Mouse (Mus musculus) layer of hippocampus, adult 8-10 months (tissue): ENCODE data around the gene C3ar1. TPM values are rescaled to one million over a fixed set of nuclear protein-coding genes. Genes with fewer than 3 reads are reported as not detected.
A peak's percentile ranks its signal among the peaks of the same experiment; 100 is the strongest.

Experiments
- DNase-seq, 2 experiments: peaks; one replicate each; pipeline ENCODE4 v3.0.0; 2022; ENCODE audit warnings: low spot score in 2 of 2
- total RNA-seq, 4 experiments: library from RNA; stranded (reverse); gene quantifications; 2 replicates each; pipeline ENCODE4 v1.2.4; 2022

C3ar1 gene
- total RNA-seq = 10 to 100 TPM in 1 of 4 experiments, 1 to 10 TPM in 1, under 1 TPM in 2; 0.66 to 11.6 (median 4.5) TPM

DNA sequence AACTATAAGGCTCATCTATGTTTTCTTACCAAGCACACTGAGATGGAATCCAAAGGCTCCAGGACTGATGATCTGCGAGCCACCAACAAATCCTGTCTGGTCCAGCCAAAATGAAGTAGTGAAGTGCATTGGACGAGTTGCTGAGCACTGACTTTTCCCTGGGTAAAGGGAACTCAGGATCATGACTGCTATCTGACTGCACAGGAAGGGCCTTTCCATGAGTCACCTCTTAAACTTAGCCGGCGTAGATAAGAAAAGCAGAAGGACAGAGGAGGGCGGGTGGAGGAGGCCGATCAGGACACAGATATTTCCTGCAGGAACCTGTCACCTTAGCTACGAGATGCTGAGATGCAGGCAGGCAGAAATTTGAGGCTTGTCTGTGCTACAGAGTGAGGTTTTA is at the start of gene C3ar1:
C3ar1 (minus strand) TSS at position 207 of the 400 bp plus-strand sequence.
- DNase-seq = no peak

GRCm38 (mm10) chr6:122892442-122893049 is 36.6 kb upstream of the C3ar1 start:
- peak in 1 of 2 experiments; percentile 62 for DNase-seq

GRCm38 (mm10) chr6:122889599-122889998 is 33.6 kb upstream of the C3ar1 start:
- DNase-seq = no peak

GRCm38 (mm10) chr6:122883603-122884002 is 27.6 kb upstream of the C3ar1 start:
- DNase-seq = no peak

DNA sequence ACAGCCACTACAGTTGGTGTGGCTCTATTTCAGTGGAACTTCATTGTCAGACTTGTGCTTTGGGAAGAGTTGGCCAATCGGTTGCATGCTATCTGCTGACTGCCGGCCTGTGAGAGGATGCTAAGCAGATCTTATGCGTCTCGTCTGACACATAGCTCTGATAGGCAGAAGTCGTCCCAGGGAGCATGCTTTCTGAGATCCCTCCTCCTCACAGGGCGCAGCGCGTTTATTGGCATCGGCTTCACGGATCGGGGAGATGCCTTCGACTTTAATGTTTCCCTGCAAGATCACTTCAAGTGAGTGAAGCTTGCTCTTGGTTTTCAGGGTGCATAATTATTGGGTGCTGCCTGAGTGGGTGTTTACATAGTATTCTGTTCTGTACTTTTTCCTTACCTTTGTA is 25.3 kb upstream of the C3ar1 start:
- DNase-seq = no peak

DNA sequence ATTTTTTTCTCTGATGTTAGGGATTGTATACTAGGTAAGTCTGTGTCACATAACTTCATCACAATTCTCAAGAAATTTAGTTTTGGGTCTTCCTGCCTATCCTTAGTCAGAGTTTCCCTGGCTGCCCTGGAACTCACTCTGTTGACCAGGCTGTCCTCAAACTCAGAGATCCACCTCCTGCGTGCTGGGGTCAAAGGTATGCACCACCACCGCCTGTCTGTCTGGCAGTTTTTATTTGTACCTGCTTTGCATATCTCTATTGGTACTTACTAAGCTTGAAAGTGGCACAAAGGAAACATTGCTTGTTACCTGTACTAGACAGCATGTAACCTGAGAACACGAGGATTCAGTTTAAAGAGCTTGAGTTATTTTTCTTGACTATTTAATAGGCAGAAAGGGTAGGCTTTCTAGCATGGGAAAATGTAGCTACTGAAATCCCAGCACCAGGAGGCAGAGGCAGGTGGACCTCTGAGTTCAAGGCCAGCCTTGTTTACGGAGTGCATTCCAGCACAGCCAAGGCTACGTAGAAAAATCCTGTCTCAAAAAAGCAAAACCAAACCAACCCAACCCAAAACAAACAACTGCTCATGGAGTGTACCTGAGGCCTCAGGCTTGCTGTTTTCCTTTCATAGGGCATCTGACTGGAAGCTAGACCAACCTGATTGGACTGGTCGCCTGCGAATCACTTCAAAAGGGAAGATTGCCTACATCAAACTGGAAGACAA is 24.0 kb upstream of the C3ar1 start:
- DNase-seq = no peak

DNA sequence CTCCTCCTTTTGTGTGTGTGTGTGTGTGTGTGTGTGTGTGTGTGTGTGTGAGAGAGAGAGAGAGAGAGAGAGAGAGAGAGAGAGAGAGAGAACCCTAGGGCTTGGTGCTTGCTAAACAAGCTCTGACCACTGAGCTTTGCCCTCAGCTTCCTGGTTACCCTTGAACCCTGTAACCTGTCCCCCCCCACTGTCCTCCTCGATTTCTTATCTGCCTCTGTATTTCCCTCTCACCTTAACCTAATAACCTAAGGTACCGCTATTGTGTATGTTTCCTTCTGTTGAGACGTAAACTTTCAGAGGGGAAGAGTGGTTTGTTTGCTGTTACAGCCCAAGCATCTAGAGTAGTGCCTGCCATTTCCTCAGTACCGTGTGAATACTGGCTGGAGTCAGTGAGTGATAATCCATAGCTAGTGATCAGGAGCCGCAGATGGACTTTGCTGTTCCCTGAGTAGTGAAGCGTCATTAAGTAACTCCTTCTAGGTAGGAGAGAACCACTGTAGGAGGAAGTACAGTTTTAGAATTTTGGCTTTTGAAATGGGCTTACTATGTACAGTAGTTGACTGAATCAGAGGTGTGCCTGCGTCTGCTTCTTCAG is 23.3 kb upstream of the C3ar1 start:
- DNase-seq = no peak

GRCm38 (mm10) chr6:122874720-122875389 is 18.9 kb upstream of the C3ar1 start:
- no peak for DNase-seq

DNA sequence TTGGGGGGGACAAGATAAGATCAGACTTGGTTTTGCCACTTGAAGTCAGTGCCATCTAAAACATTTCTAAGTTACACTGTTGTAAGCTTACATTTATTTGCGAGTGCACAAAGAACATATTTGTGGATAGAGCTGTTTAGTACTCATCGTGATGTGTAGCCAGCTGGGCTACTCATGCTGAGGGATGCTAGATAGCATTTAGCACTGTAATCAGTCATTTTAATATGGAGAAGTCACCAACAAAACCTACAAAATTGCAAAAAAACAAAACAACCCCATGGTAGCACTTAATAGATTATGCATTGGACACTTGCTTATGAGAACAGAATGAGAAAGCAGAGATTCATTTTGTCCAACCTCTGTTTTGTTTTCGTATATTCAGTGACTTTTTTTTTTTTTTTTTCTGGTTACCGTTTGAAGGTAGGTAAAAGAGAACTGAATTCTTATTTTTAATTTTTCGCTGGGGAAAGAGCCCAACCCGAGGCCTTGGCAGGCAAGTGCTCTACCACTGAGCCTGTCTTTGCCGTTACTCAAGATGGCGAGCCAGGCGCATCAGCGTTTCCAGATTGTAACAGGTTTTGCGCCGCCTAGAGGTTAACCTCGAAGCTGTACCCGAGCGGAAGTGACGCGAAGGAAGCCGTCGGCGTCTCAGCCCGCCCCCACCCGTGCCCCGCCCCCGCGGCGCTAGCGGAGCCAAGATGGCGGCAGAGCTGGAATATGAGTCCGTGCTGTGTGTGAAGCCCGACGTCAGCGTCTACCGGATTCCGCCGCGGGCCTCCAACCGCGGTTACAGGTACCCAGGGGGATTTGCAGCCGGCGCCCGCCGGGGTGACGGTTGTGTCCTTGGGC is 18.1 kb upstream of the C3ar1 start, which contains the start of gene Necap1:
Necap1 (plus strand) TSS at position 604 of the 849 bp plus-strand sequence.
- peak; percentile 96 to 99 for DNase-seq

DNA sequence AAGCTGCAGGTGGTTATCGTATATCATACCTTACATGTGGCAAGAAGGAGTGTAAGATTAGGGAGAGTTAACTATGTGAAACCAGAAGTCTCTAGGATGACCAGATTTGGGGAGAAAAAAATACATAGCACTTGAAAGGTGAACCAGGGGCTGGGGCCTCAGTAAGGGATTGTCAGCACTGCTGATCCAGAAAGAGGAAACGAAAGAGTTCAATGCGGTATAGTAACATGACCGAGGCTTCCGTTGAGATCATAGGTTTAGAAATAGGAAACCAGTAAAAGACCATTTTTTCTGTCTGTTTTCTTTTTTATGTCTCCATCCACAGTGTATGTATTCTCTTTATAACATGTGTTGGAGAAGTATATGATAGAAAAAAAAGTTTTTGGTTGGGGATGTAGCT is 16.8 kb upstream of the C3ar1 start:
- DNase-seq = no peak

DNA sequence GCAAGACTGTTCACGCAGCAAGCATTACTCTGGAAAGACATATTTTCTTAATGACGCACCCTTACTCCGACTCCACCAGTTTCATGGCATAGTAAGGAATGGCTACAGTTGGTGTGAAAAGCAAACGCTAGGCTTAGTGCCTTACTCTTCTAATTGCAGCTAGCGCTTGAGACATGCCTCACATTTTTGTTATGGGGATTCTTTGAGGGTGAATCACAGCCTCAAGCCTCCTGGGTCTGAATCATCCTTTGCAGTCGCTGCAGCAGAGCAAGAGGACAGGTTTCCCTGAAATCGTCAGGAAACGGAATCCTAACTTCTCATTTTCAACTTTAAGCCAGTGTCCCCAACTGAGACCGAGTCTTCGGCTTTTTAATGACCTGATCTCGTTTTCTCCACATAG is 13.9 kb upstream of the C3ar1 start:
- no peak for DNase-seq

DNA sequence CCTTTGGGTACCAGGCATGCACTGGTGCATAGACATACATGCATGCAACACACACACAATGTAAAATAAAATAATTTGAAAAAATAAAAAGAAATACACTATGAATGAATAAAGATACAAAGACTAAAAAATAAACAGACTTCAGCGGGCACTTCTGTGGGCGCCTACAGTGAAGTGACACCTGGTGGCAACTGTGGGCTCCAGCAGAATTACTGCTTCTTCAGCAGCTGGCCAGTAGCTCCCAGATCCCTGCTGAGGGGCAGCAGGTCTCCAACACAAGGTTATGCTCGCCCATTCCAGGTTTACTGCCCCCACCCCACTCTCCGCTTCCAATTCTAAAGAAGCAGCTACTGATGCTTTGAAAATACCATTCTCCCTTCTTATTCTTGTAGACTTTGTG is 12.0 kb upstream of the C3ar1 start:
- no peak for DNase-seq

DNA sequence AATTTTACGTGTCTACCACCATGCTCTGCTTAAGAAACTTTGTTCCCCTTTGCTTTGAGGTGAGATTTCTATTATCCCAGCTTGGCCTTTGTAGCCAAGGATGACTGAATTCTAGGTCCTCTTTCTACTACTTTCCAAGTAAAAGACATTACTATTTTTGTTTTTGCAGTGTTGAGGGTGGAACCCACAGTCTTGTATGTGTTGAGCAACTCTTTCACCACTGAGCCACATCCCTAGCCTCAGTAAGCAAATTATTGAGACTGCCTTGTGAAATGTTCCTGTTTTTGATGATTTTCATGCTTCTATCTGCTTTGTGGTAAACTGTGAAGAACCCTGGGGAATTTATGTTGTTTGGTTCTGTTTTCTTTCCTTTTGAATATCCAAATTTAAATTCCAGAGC is 6.9 kb upstream of the C3ar1 start:
- DNase-seq = no peak

DNA sequence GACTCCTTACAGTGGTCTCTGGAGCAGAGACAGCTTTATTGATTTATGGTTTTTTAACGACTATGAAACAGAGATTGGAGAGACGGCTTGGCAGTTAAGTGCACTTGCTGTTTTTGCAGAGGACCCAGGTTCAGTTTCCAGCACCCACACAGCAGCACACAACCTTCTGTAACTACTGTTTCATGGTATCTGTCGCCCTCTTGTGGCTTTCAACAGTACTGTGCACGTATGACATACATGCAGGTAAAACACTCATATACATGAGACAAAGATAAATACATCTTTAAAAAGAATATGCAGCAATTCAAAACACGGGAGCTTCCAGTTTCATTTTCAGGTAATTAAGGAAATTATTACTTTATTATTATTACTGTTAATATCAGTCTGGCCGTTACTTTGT is 6.5 kb upstream of the C3ar1 start:
- DNase-seq = no peak

- no peak for DNase-seq
Observed at GRCm38 (mm10) chr6:122854552-122854951, 1.4 kb downstream of the C3ar1 start.

DNA sequence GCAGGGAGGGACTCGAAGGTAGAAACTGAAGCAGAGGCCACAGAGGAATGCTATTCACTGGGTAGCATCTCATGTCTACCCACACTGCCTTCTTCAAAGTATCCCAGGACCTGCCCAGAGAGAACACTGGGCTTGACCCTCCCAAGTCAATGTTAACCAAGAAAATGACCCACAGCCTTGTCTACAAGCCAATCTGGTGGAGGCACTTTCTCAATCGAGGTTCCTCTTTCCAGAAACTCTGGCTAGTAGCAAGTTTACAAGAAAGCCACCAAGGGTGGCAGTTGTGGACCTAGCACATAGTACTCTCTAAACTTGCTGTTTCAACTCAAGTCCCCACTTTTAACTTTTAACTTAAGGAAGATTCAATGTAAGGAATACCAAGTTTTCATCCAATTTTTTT is 3.3 kb downstream of the C3ar1 start:
- no peak for DNase-seq

GRCm38 (mm10) chr6:122843759-122844158 is 12.2 kb downstream of the C3ar1 start:
- DNase-seq = no peak

GRCm38 (mm10) chr6:122837539-122837938 is 18.4 kb downstream of the C3ar1 start:
- DNase-seq = no peak

- DNase-seq = no peak
Observed at GRCm38 (mm10) chr6:122836974-122837373, 19.0 kb downstream of the C3ar1 start.

DNA sequence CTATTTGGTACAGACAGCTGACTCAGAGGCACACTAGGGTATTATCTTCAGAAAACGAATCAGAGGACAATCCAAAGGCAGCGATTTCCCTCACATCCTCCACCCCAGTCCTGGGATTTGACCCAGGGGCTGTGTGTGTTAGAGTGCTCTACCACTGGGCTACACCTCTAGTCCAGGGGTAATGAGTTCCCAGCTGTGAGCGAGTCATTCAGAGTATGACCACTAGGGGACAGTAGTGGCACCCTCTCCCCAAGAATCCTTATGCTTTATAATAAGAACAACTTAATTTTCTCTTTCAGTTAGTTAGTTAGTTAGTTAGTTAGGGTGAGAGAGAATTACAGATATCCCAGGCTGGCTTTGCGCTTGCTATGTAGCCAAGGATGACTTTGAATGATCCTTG is 21.6 kb downstream of the C3ar1 start:
- DNase-seq = peak in 1 of 2 experiments; percentile 34

DNA sequence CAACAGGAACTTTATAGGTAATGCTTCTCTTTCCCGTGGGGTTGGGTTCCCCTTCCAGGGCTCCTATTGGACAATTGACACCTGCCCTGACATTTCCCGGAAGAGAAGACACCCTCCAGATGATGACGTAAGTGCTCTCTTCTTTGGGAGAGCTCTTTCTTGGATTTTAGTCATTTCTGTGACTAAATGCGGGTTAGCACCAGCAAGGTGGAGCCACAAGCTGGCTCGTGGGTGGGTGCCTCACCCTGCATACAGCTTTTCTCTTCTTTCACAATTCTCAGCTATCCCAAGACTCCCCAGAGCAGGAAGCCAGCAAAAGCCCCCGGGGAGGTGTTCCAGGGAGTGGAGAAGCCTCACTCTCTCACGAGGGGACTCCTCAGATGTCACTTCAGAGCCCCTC is 23.1 kb downstream of the C3ar1 start:
- no peak for DNase-seq
